Mouse (Mus musculus): Measurements from ENCODE around the gene Tm7sf2. TPM values are rescaled to one million over a fixed set of nuclear protein-coding genes. Genes with fewer than 3 reads are reported as not detected.

The Tm7sf2 gene
- total RNA-seq, 4 experiments from 2014 or later, result 24.9 to 36.1 (median 27.2) TPM

GRCm38 (mm10) chr19:6042293-6042692 lies 25.9 kb downstream of the Tm7sf2 start:
- DNase-seq, result no peak

GRCm38 (mm10) chr19:6040002-6040401 lies 28.2 kb downstream of the Tm7sf2 start:
- DNase-seq, result no peak

- no peak for DNase-seq
Measured at GRCm38 (mm10) chr19:6038326-6038725, 29.8 kb downstream of the Tm7sf2 start.

- no peak for DNase-seq
Measured at GRCm38 (mm10) chr19:6037695-6038094, 30.5 kb downstream of the Tm7sf2 start.

GRCm38 (mm10) chr19:6035966-6036585 lies 32.1 kb downstream of the Tm7sf2 start:
- DNase-seq, result no peak

GRCm38 (mm10) chr19:6030520-6031280 lies 37.5 kb downstream of the Tm7sf2 start:
- no peak for DNase-seq

GRCm38 (mm10) chr19:6029426-6029825 lies 38.7 kb downstream of the Tm7sf2 start:
- DNase-seq, result no peak

- no peak for DNase-seq
Measured at GRCm38 (mm10) chr19:6028991-6029390, 39.2 kb downstream of the Tm7sf2 start.

GRCm38 (mm10) chr19:6023930-6024329 lies 44.2 kb downstream of the Tm7sf2 start:
- DNase-seq, result peak; percentile 81

GRCm38 (mm10) chr19:6023059-6023458 lies 45.1 kb downstream of the Tm7sf2 start:
- no peak for DNase-seq

- no peak for DNase-seq
Measured at GRCm38 (mm10) chr19:6020276-6020675, 47.9 kb downstream of the Tm7sf2 start.

- peak; percentile 77 for DNase-seq
Measured at GRCm38 (mm10) chr19:6018142-6019089, 49.8 kb downstream of the Tm7sf2 start.

- DNase-seq, result no peak
Measured at GRCm38 (mm10) chr19:6016532-6016931, 51.6 kb downstream of the Tm7sf2 start.

- peak; percentile 56 for DNase-seq
Measured at GRCm38 (mm10) chr19:6015511-6016315, 52.5 kb downstream of the Tm7sf2 start, which contains the start of gene Capn1. Capn1 (minus strand) TSS chr19:6015897.

GRCm38 (mm10) chr19:6014991-6015510 lies 53.1 kb downstream of the Tm7sf2 start:
- peak; percentile 28 for DNase-seq

GRCm38 (mm10) chr19:6013691-6014090 lies 54.5 kb downstream of the Tm7sf2 start:
- DNase-seq, result no peak

Small RNAs within 50 kb of the gene (microRNA-seq; reads per million reads assigned to microRNA genes)
- gene Mir6988, result 0.67 to 1.1 reads per million in 2 experiments

Other genes starting within 250 kb of the Tm7sf2 start
- 10 to 100 TPM; 47.6 to 55.2 (median 53.4) TPM for gene Frmd8, start 193.1 kb downstream of the Tm7sf2 start, total RNA-seq (2022)
- gene Slc25a45, start 190.6 kb downstream of the Tm7sf2 start, total RNA-seq (2022), result 10 to 100 TPM; 12.8 to 21.7 (median 17.5) TPM
- gene Tigd3, start 174.2 kb downstream of the Tm7sf2 start, total RNA-seq (2022), result 1 to 10 TPM in 3 of 4 experiments, under 1 TPM in 1; 0.93 to 3.5 (median 1.6) TPM
- 100 to 1,000 TPM in 3 of 4 experiments, 10 to 100 TPM in 1; 93.7 to 147 (median 129) TPM for gene Dpf2, start 155.4 kb downstream of the Tm7sf2 start, total RNA-seq (2022)
- 1 to 10 TPM; 4.9 to 9.6 (median 8.3) TPM for gene Cdc42ep2, start 143.6 kb downstream of the Tm7sf2 start, total RNA-seq (2022)
- gene Pola2, start 104.2 kb downstream of the Tm7sf2 start, total RNA-seq (2022), result 10 to 100 TPM; 22.5 to 51.0 (median 27.8) TPM
- gene Slc22a20, start 82.2 kb downstream of the Tm7sf2 start, total RNA-seq (2022), result not detected
- 10 to 100 TPM; 40.6 to 54.1 (median 47.3) TPM for gene Capn1, start 52.5 kb downstream of the Tm7sf2 start, total RNA-seq (2022)
- 10 to 100 TPM; 59.6 to 78.9 (median 62.2) TPM for gene Syvn1, start 21.8 kb downstream of the Tm7sf2 start, total RNA-seq (2022)
- gene Mrpl49, start 10.6 kb downstream of the Tm7sf2 start, total RNA-seq (2022), result 10 to 100 TPM; 52.0 to 61.8 (median 59.6) TPM
- gene Fau, start 10.5 kb downstream of the Tm7sf2 start, total RNA-seq (2022), result 1,000 to 10,000 TPM; 1,027 to 1,106 (median 1,086) TPM
- 10 to 100 TPM; 31.6 to 43.1 (median 34.6) TPM for gene Znhit2, start 7.2 kb downstream of the Tm7sf2 start, total RNA-seq (2022)
- gene Vps51, start 8.9 kb upstream of the Tm7sf2 start, total RNA-seq (2022), result 10 to 100 TPM; 66.2 to 92.3 (median 81.3) TPM
- 1 to 10 TPM in 1 of 4 experiments, under 1 TPM in 1, not detected in 2; 0.87 to 1.0 TPM for gene Tmem262, start 11.7 kb upstream of the Tm7sf2 start, total RNA-seq (2022)
- gene Gm28374, start 13.9 kb upstream of the Tm7sf2 start, total RNA-seq (2022), result not detected
- gene Zfpl1, start 16.6 kb upstream of the Tm7sf2 start, total RNA-seq (2022), result 10 to 100 TPM; 37.2 to 50.5 (median 44.7) TPM
- gene Cdca5, start 16.6 kb upstream of the Tm7sf2 start, total RNA-seq (2022), result 1 to 10 TPM in 1 of 4 experiments, under 1 TPM in 3; 0.46 to 1.2 (median 0.63) TPM
- gene AC131692.1, start 26.0 kb upstream of the Tm7sf2 start, total RNA-seq (2022), result not detected
- under 1 TPM in 1 of 4 experiments, not detected in 3; 0.27 TPM for gene Naaladl1, start 37.4 kb upstream of the Tm7sf2 start, total RNA-seq (2022)
- gene Sac3d1, start 50.3 kb upstream of the Tm7sf2 start, total RNA-seq (2022), result 10 to 100 TPM; 13.7 to 18.9 (median 16.1) TPM
- gene Snx15, start 59.9 kb upstream of the Tm7sf2 start, total RNA-seq (2022), result 10 to 100 TPM; 34.0 to 49.1 (median 37.8) TPM
- gene Batf2, start 72.6 kb upstream of the Tm7sf2 start, total RNA-seq (2022), result 1 to 10 TPM; 1.4 to 3.5 (median 2.7) TPM
- gene Arl2, start 73.2 kb upstream of the Tm7sf2 start, total RNA-seq (2022), result 100 to 1,000 TPM in 2 of 4 experiments, 10 to 100 TPM in 2; 92.7 to 127 (median 112) TPM
- gene Majin, start 116.0 kb upstream of the Tm7sf2 start, total RNA-seq (2022), result 1 to 10 TPM; 2.0 to 4.4 (median 3.5) TPM
- gene Gpha2, start 158.0 kb upstream of the Tm7sf2 start, total RNA-seq (2022), result 10 to 100 TPM; 23.4 to 37.6 (median 29.4) TPM
- gene Ppp2r5b, start 167.5 kb upstream of the Tm7sf2 start, total RNA-seq (2022), result 100 to 1,000 TPM; 103 to 160 (median 124) TPM
- gene Atg2a, start 173.3 kb upstream of the Tm7sf2 start, total RNA-seq (2022), result 10 to 100 TPM; 38.6 to 57.9 (median 48.3) TPM
- gene Ehd1, start 208.4 kb upstream of the Tm7sf2 start, total RNA-seq (2022), result 100 to 1,000 TPM in 3 of 4 experiments, 10 to 100 TPM in 1; 90.8 to 130 (median 118) TPM
- gene Cdc42bpg, start 238.1 kb upstream of the Tm7sf2 start, total RNA-seq (2022), result 10 to 100 TPM; 24.4 to 45.7 (median 38.4) TPM

Data from adrenal gland, adult 8-10 months (tissue).